Mouse (Mus musculus) left cerebral cortex, adult 2 months (tissue): ENCODE measurements around the gene Bicc1. TPM values are rescaled to one million over a fixed set of nuclear protein-coding genes. Genes with fewer than 3 reads are reported as not detected.

Experiments
- DNase-seq, 2 experiments: peaks; one replicate each; pipeline ENCODE4 v3.0.0; 2021 to 2022; ENCODE audit warnings: low spot score in 2 of 2, mixed read lengths in 1 of 2; ENCODE audit errors: extremely low spot score in 1 of 2
- H3K27ac ChIP-seq: fragments of 200-600 bp; 2 replicates; pipeline ENCODE4 v1.8.1; 2022
- H3K4me3 ChIP-seq: fragments of 200-600 bp; 2 replicates; pipeline ENCODE4 v1.8.1; 2022
- CTCF ChIP-seq: fragments of 200-600 bp; IDR thresholded peaks from 2 replicates; pipeline ENCODE4 v1.8.1; 2022; ENCODE audit warnings: antibody characterized with exemption, mild to moderate bottlenecking, moderate library complexity
- intact Hi-C: fragments of 180-260 bp; cut with DNase I; formaldehyde crosslinking; loops from one replicate; pipeline ENCODE4 v1.15.1; 2025
- total RNA-seq, 2 experiments: library from RNA; stranded (reverse); gene quantifications; 2 replicates each; pipeline ENCODE4 v1.2.3; 2021

The Bicc1 gene
- total RNA-seq, 2 experiments from 2014 or later = 5.1 to 6.7 TPM

DNA sequence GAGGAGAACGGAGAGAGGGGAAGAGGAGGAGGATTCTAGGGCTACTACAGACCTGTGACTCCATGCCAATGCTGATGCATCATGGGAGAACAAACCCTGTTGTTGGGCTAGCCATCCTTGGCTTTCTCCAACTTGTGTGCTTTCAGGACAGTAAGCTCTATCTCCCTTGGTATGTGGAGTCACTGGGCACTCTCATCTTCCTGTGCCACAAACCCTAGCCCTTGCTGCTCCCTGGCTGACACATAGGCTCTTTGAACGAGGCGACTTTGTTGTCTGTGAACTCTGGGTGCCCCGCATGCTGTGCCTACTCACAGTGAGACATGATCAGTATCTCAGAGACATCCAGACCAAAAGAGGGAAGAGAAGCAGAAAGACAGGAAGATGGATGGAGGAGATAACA is 94.5 kb downstream of the Bicc1 start:
- H3K4me3 ChIP-seq = no peak overlapping the region
- no peak for TF ChIP-seq CTCF
- intact Hi-C loops = no loop called here
- DNase-seq = no peak
- no peak overlapping the region for H3K27ac ChIP-seq

DNA sequence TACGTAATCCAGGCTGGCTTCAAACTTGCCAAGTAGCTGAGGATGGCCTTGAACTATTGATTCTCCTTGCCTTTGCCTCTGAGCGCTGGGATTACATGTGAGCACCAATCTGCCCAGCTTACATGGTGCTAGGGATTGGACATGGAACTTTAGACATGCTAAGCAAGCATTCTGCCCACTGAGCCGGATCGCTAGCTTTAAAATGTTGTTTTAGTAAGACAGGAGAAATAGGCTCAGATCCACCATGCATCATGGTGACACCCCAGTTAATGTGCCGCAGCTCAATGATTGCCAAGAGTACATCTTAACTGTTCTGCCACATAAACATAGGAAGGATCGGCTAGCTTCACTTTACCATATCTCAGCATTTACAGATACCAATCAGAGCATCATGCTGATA is 94.9 kb downstream of the Bicc1 start:
- DNase-seq = no peak
- no peak for TF ChIP-seq CTCF
- Histone ChIP-seq H3K4me3 (no peak overlapping the region), H3K27ac (no peak overlapping the region)
- intact Hi-C loops = no loop called here

DNA sequence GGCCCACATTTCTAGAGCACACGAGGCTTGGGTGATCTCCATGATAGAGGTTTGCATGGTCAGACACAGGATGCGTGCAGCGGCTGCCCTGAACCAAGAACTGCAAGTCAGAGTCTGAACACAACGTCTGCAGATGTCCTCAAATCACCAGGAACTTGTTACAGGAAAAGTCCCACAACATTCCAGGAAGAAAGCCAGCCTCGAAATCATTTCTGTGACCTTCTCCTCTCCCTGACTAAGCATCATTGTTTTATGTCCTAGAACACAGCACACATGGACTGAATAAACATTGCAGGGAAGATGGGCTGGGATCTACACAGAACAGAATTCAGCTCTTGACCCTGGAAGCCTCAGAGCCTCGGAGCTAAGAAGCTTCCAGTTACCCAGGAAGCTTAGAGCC is 97.3 kb downstream of the Bicc1 start:
- no peak overlapping the region for H3K4me3 ChIP-seq
- no peak overlapping the region for H3K27ac ChIP-seq
- TF ChIP-seq CTCF = no peak
- DNase-seq = no peak
- intact Hi-C loops = no loop called here

DNA sequence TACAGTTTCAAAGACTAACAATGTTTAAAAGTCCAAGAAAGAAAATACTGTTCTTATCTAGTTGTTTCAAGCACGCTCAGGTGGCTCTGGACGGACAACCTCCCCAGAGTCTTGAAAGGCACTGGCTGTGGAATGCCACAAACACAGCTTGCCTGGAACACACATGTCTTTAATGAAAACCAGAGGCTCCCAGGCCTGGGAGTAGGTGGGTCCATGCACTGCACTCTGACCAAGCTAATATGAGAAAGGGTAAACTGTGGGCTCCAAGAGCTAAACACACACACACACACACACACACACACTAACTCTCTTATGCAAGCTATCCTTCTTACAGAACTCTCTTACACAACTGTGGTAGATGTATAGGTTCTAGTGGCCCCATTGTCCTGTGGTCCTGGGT is 99.2 kb downstream of the Bicc1 start:
- intact Hi-C loops = no loop called here
- no peak overlapping the region for H3K4me3 ChIP-seq

DNA sequence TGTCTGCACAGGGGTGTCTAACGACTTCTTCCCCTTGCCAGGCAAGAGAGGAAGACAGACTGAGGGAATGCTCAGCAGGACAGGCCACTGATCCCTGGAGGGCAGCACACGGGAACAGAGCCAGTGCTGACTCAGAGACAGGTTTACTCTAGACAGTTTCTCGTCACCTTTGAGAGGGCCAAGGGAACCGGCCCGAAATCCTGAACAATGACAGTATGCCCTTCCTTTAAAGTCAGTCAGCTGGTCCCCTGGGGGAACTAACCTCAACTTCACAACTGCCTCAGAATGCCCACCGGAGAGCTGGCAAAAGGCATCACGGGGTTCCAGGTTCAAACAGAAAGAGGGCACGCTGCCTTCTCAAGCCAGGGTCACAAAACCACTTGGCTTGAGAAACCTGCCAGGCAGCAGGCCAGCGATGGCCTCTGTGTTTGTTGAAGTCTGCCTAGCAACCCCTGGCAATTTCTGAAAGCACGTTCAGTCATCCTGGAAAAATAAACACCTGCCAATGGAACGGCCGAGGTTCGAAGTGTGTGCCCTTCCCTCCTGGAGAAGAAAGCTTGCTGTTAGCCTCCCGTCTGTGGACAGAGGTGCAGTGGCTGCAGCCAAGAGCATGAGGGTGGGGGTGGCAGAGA is 100.8 kb downstream of the Bicc1 start:
- no peak for TF ChIP-seq CTCF
- no peak for DNase-seq
- Histone ChIP-seq H3K27ac (no peak overlapping the region), H3K4me3 (no peak overlapping the region)
- intact Hi-C loops = no loop called here

More for the DNA sequence above, 99.2 kb downstream of the Bicc1 start:
- no peak for DNase-seq
- H3K27ac ChIP-seq = no peak overlapping the region
- TF ChIP-seq CTCF = no peak

DNA sequence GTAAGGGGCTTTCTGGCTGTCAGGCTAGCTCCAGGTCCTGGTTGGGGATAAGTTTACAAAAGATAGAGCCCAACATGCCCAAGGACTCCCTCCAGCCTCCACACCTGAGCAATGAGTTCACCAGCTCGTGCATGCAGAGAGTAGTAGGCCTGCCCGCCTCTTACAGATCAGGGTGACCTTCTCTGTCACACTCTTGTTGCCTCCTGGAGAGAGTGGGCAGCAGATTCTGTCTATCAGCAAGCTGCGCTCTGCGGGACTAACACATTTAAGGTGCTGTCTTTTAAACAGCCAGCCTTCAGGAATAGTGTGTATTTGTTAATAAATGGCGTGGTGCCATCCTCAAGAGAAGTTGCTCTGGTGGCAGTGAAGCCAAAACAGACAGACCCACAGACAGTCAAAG is 101.4 kb downstream of the Bicc1 start:
- Histone ChIP-seq H3K4me3 (no peak overlapping the region), H3K27ac (no peak overlapping the region)
- no peak for TF ChIP-seq CTCF
- intact Hi-C loops = no loop called here
- no peak for DNase-seq

DNA sequence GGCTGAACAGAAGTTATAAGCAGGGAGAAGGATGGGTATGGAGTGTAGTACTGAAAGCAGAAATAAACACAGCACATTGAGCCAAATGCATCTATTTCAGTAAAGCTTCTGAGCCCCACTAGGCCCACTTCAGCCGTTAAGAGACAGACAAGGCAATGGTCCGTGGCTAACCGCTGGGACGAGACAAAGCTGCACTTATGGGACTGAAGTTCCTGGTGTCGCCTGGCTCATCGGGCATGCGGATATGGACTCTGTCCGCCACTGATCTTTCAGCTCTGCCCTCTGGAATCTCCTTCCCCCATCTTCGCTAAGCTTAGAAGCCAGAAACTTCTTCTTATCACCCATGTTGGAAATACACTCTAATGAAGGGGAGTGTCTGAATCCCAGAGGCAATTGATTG is 106.8 kb downstream of the Bicc1 start:
- no peak overlapping the region for H3K27ac ChIP-seq
- no peak overlapping the region for H3K4me3 ChIP-seq
- DNase-seq = no peak
- no peak for TF ChIP-seq CTCF
- intact Hi-C loops = no loop called here

DNA sequence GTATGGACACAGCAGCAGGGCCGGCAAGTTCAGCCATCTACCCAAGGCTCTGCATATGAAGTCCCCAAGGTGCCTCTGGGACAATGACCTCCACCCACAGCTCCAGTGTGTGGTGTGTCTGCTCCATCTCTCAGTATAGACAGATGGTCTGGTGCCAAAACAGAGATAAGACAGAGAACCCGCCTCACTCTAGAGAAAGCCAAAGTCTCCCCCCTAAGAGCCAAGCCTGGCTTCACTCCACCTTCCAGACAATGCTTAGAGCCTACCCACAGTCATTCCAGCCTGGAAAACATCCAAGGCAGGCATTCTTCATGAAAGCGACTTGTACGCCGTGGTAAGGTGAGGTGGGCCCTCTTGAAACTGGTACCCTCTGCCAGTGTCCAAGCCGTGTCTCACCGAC is 107.3 kb downstream of the Bicc1 start:
- intact Hi-C loops = no loop called here
- DNase-seq = no peak
- no peak overlapping the region for H3K4me3 ChIP-seq
- H3K27ac ChIP-seq = no peak overlapping the region
- TF ChIP-seq CTCF = no peak

DNA sequence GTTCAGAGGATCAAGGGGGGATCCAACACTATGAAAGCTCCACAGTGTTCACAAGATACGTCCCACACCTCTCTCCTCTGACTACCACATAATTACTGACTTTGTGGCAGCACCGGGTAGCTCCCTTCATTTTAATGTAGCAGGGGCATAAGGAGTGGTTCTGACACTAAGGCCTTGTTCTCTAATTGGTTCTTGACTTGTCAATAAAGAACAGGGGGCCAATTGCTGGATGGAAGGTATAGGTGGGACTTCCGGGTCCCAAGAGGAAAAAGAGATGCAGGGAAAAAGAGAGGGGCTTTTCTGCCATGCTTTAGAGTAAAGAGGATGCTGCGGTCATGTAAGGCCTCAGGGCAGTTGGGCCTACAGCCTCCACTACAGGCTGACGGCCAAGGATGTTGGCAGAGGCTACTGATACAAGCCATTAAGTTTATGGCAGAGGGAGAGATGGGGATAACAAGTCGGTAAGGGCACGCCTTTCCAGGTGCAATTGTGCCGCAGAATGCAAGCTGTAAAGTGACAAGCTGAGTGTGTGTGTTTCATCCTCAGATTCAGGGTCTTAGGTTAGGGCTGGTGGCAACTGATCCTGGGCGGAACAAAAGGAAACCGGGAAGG is 108.7 kb downstream of the Bicc1 start:
- Histone ChIP-seq H3K4me3 (no peak overlapping the region), H3K27ac (no peak overlapping the region)
- no peak for DNase-seq
- intact Hi-C loops = no loop called here
- TF ChIP-seq CTCF = no peak

DNA sequence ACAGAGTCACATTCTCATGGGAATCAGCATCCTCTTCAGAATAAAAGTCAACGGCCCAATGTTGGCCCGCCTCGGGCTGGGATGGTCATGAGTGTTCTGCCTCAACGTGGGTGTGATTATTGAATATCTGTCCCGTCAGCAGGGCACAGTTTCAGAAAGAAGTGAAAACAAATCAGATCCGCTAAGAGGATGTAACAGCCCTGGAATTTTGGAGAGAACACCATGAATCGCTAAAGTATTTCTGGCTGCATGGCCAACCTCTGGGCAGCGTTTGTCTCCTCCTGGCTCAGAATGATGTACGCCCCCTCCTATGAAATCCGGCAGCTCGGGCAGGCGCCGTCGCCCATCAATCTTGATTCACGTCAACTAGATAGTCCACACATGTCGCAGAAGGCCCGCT is 110.2 kb downstream of the Bicc1 start:
- no peak overlapping the region for H3K27ac ChIP-seq
- no peak overlapping the region for H3K4me3 ChIP-seq
- DNase-seq = no peak
- intact Hi-C loops = no loop called here
- TF ChIP-seq CTCF = no peak

DNA sequence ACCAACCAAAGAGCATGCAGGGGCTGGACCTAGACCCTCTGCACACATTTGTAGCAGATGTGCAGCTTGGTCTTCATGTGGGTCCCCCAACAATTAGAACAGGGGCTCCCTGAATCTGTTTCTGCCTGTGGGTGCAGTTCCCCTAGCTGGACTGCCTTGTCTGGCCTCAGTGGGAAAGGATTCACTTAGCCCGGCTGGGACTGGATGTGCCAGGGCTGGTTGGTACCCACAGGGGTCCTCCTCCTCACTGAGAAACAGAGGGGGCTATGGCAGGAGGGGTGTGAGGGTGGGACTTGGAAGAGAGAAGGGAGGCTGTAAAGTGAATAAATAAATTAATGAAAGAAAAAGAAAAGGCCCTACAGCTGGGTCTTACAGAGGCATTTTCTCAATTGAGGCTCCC is 115.1 kb downstream of the Bicc1 start:
- Histone ChIP-seq H3K27ac (no peak overlapping the region), H3K4me3 (no peak overlapping the region)
- DNase-seq = no peak
- no peak for TF ChIP-seq CTCF
- intact Hi-C loops = no loop called here

DNA sequence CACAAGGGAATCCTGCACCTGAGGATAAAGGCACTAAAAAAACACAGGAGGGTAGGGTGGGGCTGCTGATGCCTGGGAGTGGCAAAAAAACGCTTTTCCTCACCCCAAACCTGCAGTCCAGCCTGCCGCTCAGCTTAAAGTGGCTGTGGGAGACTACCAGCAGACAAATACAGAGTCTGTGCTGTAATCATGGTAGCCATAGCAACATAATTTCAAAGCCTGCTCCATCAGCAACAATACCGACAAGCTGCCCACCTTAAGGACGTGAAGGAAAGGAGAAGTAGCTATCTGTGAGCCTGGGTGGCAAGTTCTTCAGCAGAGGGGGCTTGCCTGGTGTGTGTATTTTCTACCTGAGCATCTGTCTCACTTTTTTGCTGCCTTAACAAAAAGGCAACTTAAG is 117.6 kb downstream of the Bicc1 start:
- Histone ChIP-seq H3K4me3 (no peak overlapping the region), H3K27ac (no peak overlapping the region)
- no peak for TF ChIP-seq CTCF
- intact Hi-C loops = no loop called here
- no peak for DNase-seq

DNA sequence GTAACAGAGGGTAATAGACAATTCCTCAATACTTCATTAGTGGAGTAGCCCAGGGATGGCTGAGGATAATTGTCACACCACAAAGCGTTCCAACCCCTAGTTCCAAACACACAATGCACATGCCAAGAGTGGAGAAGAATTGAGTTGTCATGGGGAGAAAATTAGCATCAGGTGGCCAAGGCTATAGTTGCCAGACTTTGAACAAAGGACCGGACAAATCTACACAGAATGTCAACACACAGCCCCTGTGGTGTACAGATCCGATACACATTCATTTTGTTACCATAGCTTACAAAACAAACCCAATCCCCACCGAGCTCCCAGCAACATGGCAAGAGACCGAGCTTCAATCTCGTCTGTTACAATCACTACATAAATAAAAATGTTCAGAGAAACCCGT is 123.0 kb downstream of the Bicc1 start:
- intact Hi-C loops = no loop called here
- no peak for DNase-seq
- H3K4me3 ChIP-seq = no peak overlapping the region

More for the DNA sequence above, 123.0 kb downstream of the Bicc1 start:
- no peak for TF ChIP-seq CTCF
- no peak overlapping the region for H3K27ac ChIP-seq
